In the genomic region with DNA sequence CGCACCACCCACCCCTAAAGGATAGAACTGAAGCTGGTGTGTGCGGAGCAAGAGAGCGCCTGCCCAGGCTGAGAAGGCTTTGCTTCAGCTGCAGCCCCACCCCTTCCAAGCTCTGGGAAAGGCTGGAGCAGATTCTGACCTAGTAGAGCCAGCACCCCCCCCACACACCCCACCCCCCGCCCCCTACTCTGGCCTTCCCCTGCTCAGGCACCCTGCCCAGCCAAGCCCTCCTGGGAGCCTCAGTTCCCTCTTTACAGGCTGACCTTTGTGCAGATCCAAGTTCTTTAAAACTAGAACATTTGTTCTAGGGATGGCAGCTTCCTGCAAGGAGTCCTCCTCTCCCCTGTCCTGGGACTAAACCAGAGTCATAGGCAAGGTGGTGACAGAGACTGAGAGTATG, we compare ENCODE assay signal across 10 mouse cellular contexts. TPM values are rescaled to one million over a fixed set of nuclear protein-coding genes. Genes with fewer than 3 reads are reported as not detected.
DNase-seq lines count a peak whose midpoint lies in the region; ATAC-seq lines count a peak whose summit lies in the region.
"Had no signal": no experiment of that assay in that cellular context is flagged by ENCODE, and none has a peak within 500 bp of the region (broad histone marks: within the 10 kb centered on the region; RNA-seq: fewer than 3 reads in every experiment).

No protein-coding gene starts in this region.

- peak overlapping the region; percentile 61 for H3K27ac ChIP-seq in heart, embryonic 15.5 days

- peak overlapping the region; percentile 100 for H3K4me2 ChIP-seq in heart, embryonic 15.5 days

- peak; percentile 81 for DNase-seq in adrenal gland, postnatal 14 days
- no peak for DNase-seq in adrenal gland, adult 18-20 months (ENCODE audit: low spot score in 2 of 2)
- peak; percentile 53 for DNase-seq in adrenal gland, postnatal 25 days
- peak; percentile 59 for DNase-seq in kidney, postnatal 14 days
- no peak for DNase-seq in thymus, postnatal 10 days (ENCODE audit: low spot score in 2 of 2)
- DNase-seq in urinary bladder, adult 18-20 months (ENCODE audit: low spot score in 2 of 2) = no peak
- DNase-seq: liver had no signal

- H3K4me3 ChIP-seq in heart, embryonic 15.5 days = 0 out of 2 replicates have a peak overlapping the region, but pooled peaks have one; percentile 61

- no peaks in the 10 kb centered on the region for H3K9me3 ChIP-seq in heart, embryonic 15.5 days (replicated peaks)

- no peak overlapping the region for H3K9ac ChIP-seq in heart, embryonic 15.5 days

- no peaks in the 10 kb centered on the region for H3K36me3 ChIP-seq in heart, embryonic 15.5 days

- peaks cover 26% of the 10 kb centered on the region for H3K27me3 ChIP-seq in heart, embryonic 15.5 days

- no peak for ATAC-seq in heart, embryonic 15.5 days (replicated peaks; ENCODE audit: insufficient number of reproducible peaks, insufficient read depth, low FRiP score, low read depth)
- ATAC-seq in monocyte, adult 5-6 weeks (replicated peaks; ENCODE audit: insufficient number of reproducible peaks, low FRiP score, low TSS enrichment, poor library complexity, severe bottlenecking) = no peak
- ATAC-seq: midbrain, embryonic 16.5 days had no signal

- H3K4me1 ChIP-seq in heart, embryonic 15.5 days (replicated peaks) = peaks cover 41% of the 10 kb centered on the region

- 40% methylated on average over 4 of the region's 4 CpGs for WGBS in heart, embryonic 15.5 days

RNA-seq across cellular contexts. Expression of a gene that starts 1.8 kb away (rescaled TPM):
- 27.3 and 39.6 TPM in 2 replicates for total RNA-seq in adrenal gland, postnatal 14 days (2021)
- 10 to 100 TPM; 14.2 to 32.6 TPM for total RNA-seq in adrenal gland, adult 18-20 months (2021)
- 14.1 and 14.8 TPM in 2 replicates for total RNA-seq in adrenal gland, postnatal 25 days (2021)
- 5.5 and 5.7 TPM in 2 replicates for polyA plus RNA-seq in heart, embryonic 15.5 days (2015; fragmentation: Nextera tagmentation; extraction: Ambion mirVana)
- not detected in 3 replicates for total RNA-seq in monocyte, adult 5-6 weeks (2017)

RNA-seq across cellular contexts. Expression of a gene that starts 10.6 kb away (rescaled TPM):
- total RNA-seq in adrenal gland, postnatal 14 days (2021) = 65.2 and 78.7 TPM in 2 replicates
- 100 to 1,000 TPM in 1 of 2 experiments, 10 to 100 TPM in 1; 70.7 to 200 TPM for total RNA-seq in adrenal gland, adult 18-20 months (2021)
- total RNA-seq in adrenal gland, postnatal 25 days (2021) = 42.6 and 48.6 TPM in 2 replicates
- 42.0 and 42.6 TPM in 2 replicates for polyA plus RNA-seq in heart, embryonic 15.5 days (2015; fragmentation: Nextera tagmentation; extraction: Ambion mirVana)
- total RNA-seq in monocyte, adult 5-6 weeks (2017) = not detected in 3 replicates

RNA-seq across cellular contexts. Expression of a gene that starts 15.6 kb away (rescaled TPM):
- total RNA-seq in adrenal gland, postnatal 14 days (2021) = 616 and 636 TPM in 2 replicates
- total RNA-seq in adrenal gland, adult 18-20 months (2021) = 100 to 1,000 TPM; 579 to 673 TPM
- 542 and 558 TPM in 2 replicates for total RNA-seq in adrenal gland, postnatal 25 days (2021)
- 975 and 1,130 TPM in 2 replicates for polyA plus RNA-seq in heart, embryonic 15.5 days (2015; fragmentation: Nextera tagmentation; extraction: Ambion mirVana)
- 255 to 299 TPM (median 276 TPM) in 3 replicates for total RNA-seq in monocyte, adult 5-6 weeks (2017)

RNA-seq across cellular contexts. Expression of a gene that starts 23.7 kb away (rescaled TPM):
- 52.3 and 57.3 TPM in 2 replicates for total RNA-seq in adrenal gland, postnatal 14 days (2021)
- 10 to 100 TPM; 47.3 to 52.4 TPM for total RNA-seq in adrenal gland, adult 18-20 months (2021)
- 62.5 and 70.2 TPM in 2 replicates for total RNA-seq in adrenal gland, postnatal 25 days (2021)
- polyA plus RNA-seq in heart, embryonic 15.5 days (2015; fragmentation: Nextera tagmentation; extraction: Ambion mirVana) = 44.8 and 54.9 TPM in 2 replicates
- 85.4 to 110 TPM (median 101 TPM) in 3 replicates for total RNA-seq in monocyte, adult 5-6 weeks (2017)

RNA-seq across cellular contexts. Expression of a gene that starts 27.2 kb away (rescaled TPM):
- 1.1 TPM in 1 of 2 replicates, not detected in the other for total RNA-seq in adrenal gland, postnatal 14 days (2021)
- under 1 TPM in 1 of 2 experiments, not detected in 1; 0.66 TPM for total RNA-seq in adrenal gland, adult 18-20 months (2021)
- total RNA-seq in adrenal gland, postnatal 25 days (2021) = 0.52 TPM in 1 of 2 replicates, not detected in the other
- polyA plus RNA-seq in heart, embryonic 15.5 days (2015; fragmentation: Nextera tagmentation; extraction: Ambion mirVana) = 3.8 and 13.9 TPM in 2 replicates
- not detected in 3 replicates for total RNA-seq in monocyte, adult 5-6 weeks (2017)

Comparison
In these comparisons a context has a peak if more than half of its experiments do, and no peak if none do; other contexts are left out.
1. DNase-seq: peak in adrenal gland, postnatal 14 days (single experiment), adrenal gland, postnatal 25 days (single experiment) and kidney, postnatal 14 days (single experiment); none in adrenal gland, adult 18-20 months (0 of 2), thymus, postnatal 10 days (0 of 2) and urinary bladder, adult 18-20 months (0 of 2).
2. RNA of a gene that starts 1.8 kb away (total RNA-seq): 14.2 to 32.6 TPM in adrenal gland, adult 18-20 months, 27.3 to 39.6 TPM in adrenal gland, postnatal 14 days and 14.1 to 14.8 TPM in adrenal gland, postnatal 25 days; not detected in monocyte, adult 5-6 weeks; every median in the first group is over 10 times any median in the second.
3. RNA of a gene that starts 10.6 kb away (total RNA-seq): 70.7 to 200 TPM in adrenal gland, adult 18-20 months, 65.2 to 78.7 TPM in adrenal gland, postnatal 14 days and 42.6 to 48.6 TPM in adrenal gland, postnatal 25 days; not detected in monocyte, adult 5-6 weeks; every median in the first group is over 10 times any median in the second.